In genomic region chr11:78551059-78551398, GRCm38 (mm10) we compare ENCODE assay signal across 8 mouse cellular contexts. TPM values are rescaled to one million over a fixed set of nuclear protein-coding genes. Genes with fewer than 3 reads are reported as not detected.
DNase-seq lines count a peak whose midpoint lies in the region; ATAC-seq and TF ChIP-seq lines count a peak whose summit lies in the region.

No protein-coding gene starts in this region.

- no peak for DNase-seq in kidney, adult 2 months
- no peak for DNase-seq in kidney, postnatal 14 days
- DNase-seq in midbrain, embryonic 14.5 days, result no peak
- no peak for DNase-seq in right cerebral cortex, postnatal 14 days
- DNase-seq in spleen, adult 18-20 months, result no peak
- no peak for DNase-seq in kidney, postnatal 10 days

- H3K9ac ChIP-seq in hindbrain, embryonic 13.5 days, result peak overlapping the region; percentile 75
- peak overlapping the region; percentile 52 for H3K9ac ChIP-seq in midbrain, embryonic 14.5 days (replicated peaks; ENCODE audit: low read length)

- H3K9me3 ChIP-seq in hindbrain, embryonic 13.5 days, result no peaks in the 10 kb centered on the region; the same call in 1 of the 2 replicates
- H3K9me3 ChIP-seq in midbrain, embryonic 14.5 days (ENCODE audit: control insufficient read depth, low read length), result no peaks in the 10 kb centered on the region

- peaks cover 11% of the 10 kb centered on the region; the same call in 1 of the 2 replicates for H3K4me1 ChIP-seq in kidney, adult 2 months (ENCODE audit: control insufficient read depth, insufficient read depth, low read length)
- H3K4me1 ChIP-seq in bone marrow macrophage, adult 2 months (ENCODE audit: control insufficient read depth, insufficient read depth, low read length), result peaks cover 22% of the 10 kb centered on the region
- peaks cover 22% of the 10 kb centered on the region for H3K4me1 ChIP-seq in hindbrain, embryonic 13.5 days (replicated peaks)
- peaks cover 11% of the 10 kb centered on the region for H3K4me1 ChIP-seq in midbrain, embryonic 14.5 days (ENCODE audit: control insufficient read depth, insufficient read depth, low read length)

- no peak overlapping the region for H3K27ac ChIP-seq in kidney, adult 2 months (ENCODE audit: insufficient read depth, low read depth, low read length)
- H3K27ac ChIP-seq in bone marrow macrophage, adult 2 months (ENCODE audit: insufficient read depth, low read depth, low read length), result no peak overlapping the region
- H3K27ac ChIP-seq in hindbrain, embryonic 13.5 days, result peak overlapping the region; percentile 87
- H3K27ac ChIP-seq in midbrain, embryonic 14.5 days (replicated peaks; ENCODE audit: low read depth, low read length), result peak overlapping the region; percentile 83

- 33% methylated on average over 6 of the region's 6 CpGs for WGBS in kidney, adult 2 months
- WGBS in hindbrain, embryonic 13.5 days, result 34% methylated on average over 6 of the region's 6 CpGs
- 34% methylated on average over 6 of the region's 6 CpGs for WGBS in midbrain, embryonic 14.5 days

- no peaks in the 10 kb centered on the region for H3K36me3 ChIP-seq in kidney, adult 2 months (ENCODE audit: control insufficient read depth, insufficient read depth, low read length)
- no peaks in the 10 kb centered on the region for H3K36me3 ChIP-seq in hindbrain, embryonic 13.5 days
- no peaks in the 10 kb centered on the region for H3K36me3 ChIP-seq in midbrain, embryonic 14.5 days (ENCODE audit: control insufficient read depth, insufficient read depth, low read length)

- no peak for TF ChIP-seq CTCF in kidney, adult 2 months (conservative IDR thresholded peaks at IDR 0.05; ENCODE audit: insufficient read depth, insufficient read length, low read depth, low read length)
- TF ChIP-seq CTCF in bone marrow macrophage, adult 2 months (IDR thresholded peaks at IDR 0.05; ENCODE audit: low read depth, low read length), result no peak

- ATAC-seq in hindbrain, embryonic 13.5 days (ENCODE audit: low FRiP score), result peak; percentile 36
- ATAC-seq in midbrain, embryonic 14.5 days (ENCODE audit: low FRiP score, low TSS enrichment), result peak; percentile 43

- TF ChIP-seq POLR2A in kidney, adult 2 months (IDR thresholded peaks at IDR 0.05; ENCODE audit: low read depth, low read length), result no peak
- TF ChIP-seq POLR2A in bone marrow macrophage, adult 2 months (IDR thresholded peaks at IDR 0.05; ENCODE audit: borderline replicate concordance, low read depth, low read length), result no peak

- peak overlapping the region; percentile 81 for H3K4me2 ChIP-seq in hindbrain, embryonic 13.5 days
- H3K4me2 ChIP-seq in midbrain, embryonic 14.5 days (ENCODE audit: low read length), result peak overlapping the region; percentile 80

- H3K27me3 ChIP-seq in kidney, adult 2 months (replicated peaks; ENCODE audit: control insufficient read depth, insufficient read depth, low read length), result no peaks in the 10 kb centered on the region
- no peaks in the 10 kb centered on the region for H3K27me3 ChIP-seq in hindbrain, embryonic 13.5 days
- no peaks in the 10 kb centered on the region for H3K27me3 ChIP-seq in midbrain, embryonic 14.5 days (ENCODE audit: control insufficient read depth, insufficient read depth, low read length)

- H3K4me3 ChIP-seq in kidney, adult 2 months (ENCODE audit: insufficient read depth, low read depth, low read length), result peak overlapping the region; percentile 45
- H3K4me3 ChIP-seq in bone marrow macrophage, adult 2 months (ENCODE audit: insufficient read depth, low read length), result peak overlapping the region; percentile 28
- peak overlapping the region; percentile 65 for H3K4me3 ChIP-seq in hindbrain, embryonic 13.5 days
- peak overlapping the region; percentile 60 for H3K4me3 ChIP-seq in midbrain, embryonic 14.5 days (replicated peaks; ENCODE audit: low read depth, low read length)

RNA-seq across cellular contexts. Expression of gene Tmem97, which starts 0.5 kb away (rescaled TPM):
- polyA plus RNA-seq in kidney, adult 2 months (2012; rRNA removed), result 34.4 and 41.9 TPM in 2 replicates
- 28.5 and 29.2 TPM in 2 replicates for polyA plus RNA-seq in bone marrow macrophage, adult 2 months (2012; ENCODE audit: insufficient read depth, insufficient read length, missing spikeins)
- polyA plus RNA-seq in hindbrain, embryonic 13.5 days (2015; fragmentation: Nextera tagmentation; extraction: Ambion mirVana), result 28.5 and 30.5 TPM in 2 replicates
- polyA plus RNA-seq in midbrain, embryonic 14.5 days (2014; fragmentation: Nextera tagmentation; extraction: Ambion mirVana), result 32.0 and 32.8 TPM in 2 replicates

RNA-seq across cellular contexts. Expression of gene Ift20, which starts 14.9 kb away (rescaled TPM):
- 57.2 and 61.6 TPM in 2 replicates for polyA plus RNA-seq in kidney, adult 2 months (2012; rRNA removed)
- 42.2 and 46.8 TPM in 2 replicates for polyA plus RNA-seq in bone marrow macrophage, adult 2 months (2012; ENCODE audit: insufficient read depth, insufficient read length, missing spikeins)
- 118 and 124 TPM in 2 replicates for polyA plus RNA-seq in hindbrain, embryonic 13.5 days (2015; fragmentation: Nextera tagmentation; extraction: Ambion mirVana)
- 133 and 135 TPM in 2 replicates for polyA plus RNA-seq in midbrain, embryonic 14.5 days (2014; fragmentation: Nextera tagmentation; extraction: Ambion mirVana)

RNA-seq across cellular contexts. Expression of gene Tnfaip1, which starts 14.9 kb away (rescaled TPM):
- polyA plus RNA-seq in kidney, adult 2 months (2012; rRNA removed), result 33.0 and 33.3 TPM in 2 replicates
- polyA plus RNA-seq in bone marrow macrophage, adult 2 months (2012; ENCODE audit: insufficient read depth, insufficient read length, missing spikeins), result 30.4 and 32.3 TPM in 2 replicates
- polyA plus RNA-seq in hindbrain, embryonic 13.5 days (2015; fragmentation: Nextera tagmentation; extraction: Ambion mirVana), result 51.9 and 52.4 TPM in 2 replicates
- polyA plus RNA-seq in midbrain, embryonic 14.5 days (2014; fragmentation: Nextera tagmentation; extraction: Ambion mirVana), result 51.7 and 58.4 TPM in 2 replicates

RNA-seq across cellular contexts. Expression of gene Poldip2, which starts 39.0 kb away (rescaled TPM):
- polyA plus RNA-seq in kidney, adult 2 months (2012; rRNA removed), result 115 and 118 TPM in 2 replicates
- 26.1 and 27.0 TPM in 2 replicates for polyA plus RNA-seq in bone marrow macrophage, adult 2 months (2012; ENCODE audit: insufficient read depth, insufficient read length, missing spikeins)
- polyA plus RNA-seq in hindbrain, embryonic 13.5 days (2015; fragmentation: Nextera tagmentation; extraction: Ambion mirVana), result 185 and 190 TPM in 2 replicates
- 165 and 171 TPM in 2 replicates for polyA plus RNA-seq in midbrain, embryonic 14.5 days (2014; fragmentation: Nextera tagmentation; extraction: Ambion mirVana)

RNA-seq across cellular contexts. Expression of gene Tmem199, which starts 39.1 kb away (rescaled TPM):
- 14.0 and 15.9 TPM in 2 replicates for polyA plus RNA-seq in kidney, adult 2 months (2012; rRNA removed)
- 21.9 TPM in 2 replicates for polyA plus RNA-seq in bone marrow macrophage, adult 2 months (2012; ENCODE audit: insufficient read depth, insufficient read length, missing spikeins)
- polyA plus RNA-seq in hindbrain, embryonic 13.5 days (2015; fragmentation: Nextera tagmentation; extraction: Ambion mirVana), result 93.6 and 101 TPM in 2 replicates
- 104 and 108 TPM in 2 replicates for polyA plus RNA-seq in midbrain, embryonic 14.5 days (2014; fragmentation: Nextera tagmentation; extraction: Ambion mirVana)

Comparison
In these comparisons a context has a peak if more than half of its experiments do, and no peak if none do; other contexts are left out.
1. H3K27ac ChIP-seq: peak in hindbrain, embryonic 13.5 days (single experiment) and midbrain, embryonic 14.5 days (single experiment); none in kidney, adult 2 months (single experiment) and bone marrow macrophage, adult 2 months (single experiment).
2. Peak in every context shown above with its lines, with median percentiles within 50 percentile points of each other: H3K4me3 ChIP-seq.